Comparison of ENCODE assay signal across 12 mouse cellular contexts in genomic region chr4:135934708-135935500, GRCm38 (mm10). TPM values are rescaled to one million over a fixed set of nuclear protein-coding genes. Genes with fewer than 3 reads are reported as not detected.
DNase-seq lines count a peak whose midpoint lies in the region; ATAC-seq and TF ChIP-seq lines count a peak whose summit lies in the region.
"Had no signal": no experiment of that assay in that cellular context is flagged by ENCODE, and none has a peak within 500 bp of the region (broad histone marks: within the 10 kb centered on the region; RNA-seq: fewer than 3 reads in every experiment).

No protein-coding gene starts in this region.

- H3K27ac ChIP-seq in heart, postnatal 0 days (ENCODE audit: low read depth), result peak overlapping the region; percentile 80
- H3K27ac ChIP-seq in embryonic facial prominence, embryonic 10.5 days (replicated peaks), result peak overlapping the region; percentile 41
- H3K27ac ChIP-seq in liver, embryonic 15.5 days (replicated peaks), result peak overlapping the region; percentile 58
- H3K27ac ChIP-seq: forebrain, embryonic 12.5 days had no signal

- DNase-seq in heart, postnatal 0 days (ENCODE audit: low spot score), result no peak
- no peak for DNase-seq in heart, adult 11 months
- DNase-seq in brain, adult 2 months (ENCODE audit: low read depth, low spot score), result peak; percentile 80
- DNase-seq in embryonic facial prominence, embryonic 10.5 days (ENCODE audit: low spot score), result peak; percentile 40
- no peak for DNase-seq in thymus, postnatal 36 days
- no peak for DNase-seq in left cerebral cortex, postnatal 14 days (ENCODE audit: low spot score in 2 of 2)
- DNase-seq: cerebellum, adult 9-11 months; kidney, adult 2 months; right cerebral cortex, adult 18-20 months had no signal

- no peaks in the 10 kb centered on the region for H3K4me1 ChIP-seq in heart, postnatal 0 days (ENCODE audit: control insufficient read depth, insufficient read depth)
- H3K4me1 ChIP-seq in embryonic facial prominence, embryonic 10.5 days, result peaks cover 7% of the 10 kb centered on the region
- peaks cover 57% of the 10 kb centered on the region for H3K4me1 ChIP-seq in liver, embryonic 15.5 days (replicated peaks)

- H3K27me3 ChIP-seq in heart, postnatal 0 days (ENCODE audit: control insufficient read depth, insufficient read depth, low read length), result no peaks in the 10 kb centered on the region
- no peaks in the 10 kb centered on the region for H3K27me3 ChIP-seq in embryonic facial prominence, embryonic 10.5 days (replicated peaks; ENCODE audit: low read depth, poor library complexity, severe bottlenecking)
- H3K27me3 ChIP-seq in liver, embryonic 15.5 days, result no peaks in the 10 kb centered on the region
- H3K27me3 ChIP-seq: forebrain, embryonic 12.5 days had no signal

- no peak overlapping the region for H3K4me2 ChIP-seq in heart, postnatal 0 days (ENCODE audit: low read depth, low read length)
- H3K4me2 ChIP-seq in liver, embryonic 15.5 days, result peak overlapping the region; percentile 29; the same call in 1 of the 2 replicates
- H3K4me2 ChIP-seq: forebrain, embryonic 12.5 days had no signal

- no peak for TF ChIP-seq EP300 in heart, postnatal 0 days (IDR thresholded peaks at IDR 0.05; ENCODE audit: low read depth)

- TF ChIP-seq CTCF in heart, postnatal 0 days (IDR thresholded peaks at IDR 0.05; ENCODE audit: low read depth), result no peak

- 52% methylated on average over 12 of the region's 12 CpGs for WGBS in heart, postnatal 0 days
- WGBS in embryonic facial prominence, embryonic 10.5 days, result 44% methylated on average over 12 of the region's 12 CpGs
- WGBS in liver, embryonic 15.5 days (ENCODE audit: insufficient replicate concordance), result 23% methylated on average over 12 of the region's 12 CpGs

- intact Hi-C loops in left cerebral cortex, postnatal 14 days (cut with DNase I), result no loop called here

- peaks cover 44% of the 10 kb centered on the region for H3K36me3 ChIP-seq in heart, postnatal 0 days (replicated peaks; ENCODE audit: control insufficient read depth, insufficient read depth, low read length)
- H3K36me3 ChIP-seq in embryonic facial prominence, embryonic 10.5 days (replicated peaks), result peaks cover 56% of the 10 kb centered on the region
- peaks cover 41% of the 10 kb centered on the region for H3K36me3 ChIP-seq in liver, embryonic 15.5 days (replicated peaks)

- no peak overlapping the region for H3K9ac ChIP-seq in heart, postnatal 0 days (replicated peaks; ENCODE audit: low read depth, low read length)
- no peak overlapping the region for H3K9ac ChIP-seq in liver, embryonic 15.5 days
- H3K9ac ChIP-seq: forebrain, embryonic 12.5 days had no signal

- no peak overlapping the region for H3K4me3 ChIP-seq in heart, postnatal 0 days (ENCODE audit: low read depth, low read length)
- 0 out of 2 replicates have a peak overlapping the region, but pooled peaks have one; percentile 0 for H3K4me3 ChIP-seq in embryonic facial prominence, embryonic 10.5 days
- no peak overlapping the region for H3K4me3 ChIP-seq in liver, embryonic 15.5 days (replicated peaks)
- H3K4me3 ChIP-seq: forebrain, embryonic 12.5 days; myocyte had no signal

- ATAC-seq in heart, postnatal 0 days (ENCODE audit: insufficient read depth, low read depth), result peak; percentile 62
- peak; percentile 62 for ATAC-seq in liver, embryonic 15.5 days (ENCODE audit: insufficient read depth)

- no peaks in the 10 kb centered on the region for H3K9me3 ChIP-seq in heart, postnatal 0 days (replicated peaks; ENCODE audit: control insufficient read depth, low read length)
- H3K9me3 ChIP-seq in embryonic facial prominence, embryonic 10.5 days, result no peaks in the 10 kb centered on the region
- H3K9me3 ChIP-seq in liver, embryonic 15.5 days (replicated peaks), result no peaks in the 10 kb centered on the region
- H3K9me3 ChIP-seq: forebrain, embryonic 12.5 days had no signal

RNA-seq across cellular contexts. Expression of gene Hmgcl, which starts 11.3 kb away (rescaled TPM):
- total RNA-seq in heart, postnatal 0 days (2014; rRNA removed; ENCODE audit: low replicate concordance), result 44.3 and 48.8 TPM in 2 replicates
- 97.5 and 101 TPM in 2 replicates for polyA plus RNA-seq in heart, postnatal 0 days (2015; fragmentation: Nextera tagmentation; extraction: Ambion mirVana)
- polyA plus RNA-seq in embryonic facial prominence, embryonic 10.5 days (2016; fragmentation: Nextera tagmentation; extraction: Ambion mirVana), result 64.3 and 68.6 TPM in 2 replicates
- 91.4 and 96.5 TPM in 2 replicates for polyA plus RNA-seq in liver, embryonic 15.5 days (2015; fragmentation: Nextera tagmentation; extraction: Ambion mirVana)
- 10 to 100 TPM; 28.3 to 30.9 TPM for total RNA-seq in left cerebral cortex, postnatal 14 days (2021)

RNA-seq across cellular contexts. Expression of gene Fuca1, which starts 14.4 kb away (rescaled TPM):
- 24.3 and 30.3 TPM in 2 replicates for total RNA-seq in heart, postnatal 0 days (2014; rRNA removed; ENCODE audit: low replicate concordance)
- 48.4 and 50.4 TPM in 2 replicates for polyA plus RNA-seq in heart, postnatal 0 days (2015; fragmentation: Nextera tagmentation; extraction: Ambion mirVana)
- 45.4 and 46.8 TPM in 2 replicates for polyA plus RNA-seq in embryonic facial prominence, embryonic 10.5 days (2016; fragmentation: Nextera tagmentation; extraction: Ambion mirVana)
- 24.0 and 29.4 TPM in 2 replicates for polyA plus RNA-seq in liver, embryonic 15.5 days (2015; fragmentation: Nextera tagmentation; extraction: Ambion mirVana)
- 10 to 100 TPM; 34.0 to 39.0 TPM for total RNA-seq in left cerebral cortex, postnatal 14 days (2021)

RNA-seq across cellular contexts. Expression of gene Gale, which starts 28.6 kb away (rescaled TPM):
- total RNA-seq in heart, postnatal 0 days (2014; rRNA removed; ENCODE audit: low replicate concordance), result 6.7 and 18.2 TPM in 2 replicates
- 10.4 and 11.8 TPM in 2 replicates for polyA plus RNA-seq in heart, postnatal 0 days (2015; fragmentation: Nextera tagmentation; extraction: Ambion mirVana)
- polyA plus RNA-seq in embryonic facial prominence, embryonic 10.5 days (2016; fragmentation: Nextera tagmentation; extraction: Ambion mirVana), result 39.7 and 40.2 TPM in 2 replicates
- polyA plus RNA-seq in liver, embryonic 15.5 days (2015; fragmentation: Nextera tagmentation; extraction: Ambion mirVana), result 38.6 and 46.9 TPM in 2 replicates
- total RNA-seq in left cerebral cortex, postnatal 14 days (2021), result 10 to 100 TPM; 26.2 to 31.6 TPM

RNA-seq across cellular contexts. Expression of gene Lypla2, which starts 37.5 kb away (rescaled TPM):
- total RNA-seq in heart, postnatal 0 days (2014; rRNA removed; ENCODE audit: low replicate concordance), result 53.0 and 58.4 TPM in 2 replicates
- 63.3 and 66.8 TPM in 2 replicates for polyA plus RNA-seq in heart, postnatal 0 days (2015; fragmentation: Nextera tagmentation; extraction: Ambion mirVana)
- polyA plus RNA-seq in embryonic facial prominence, embryonic 10.5 days (2016; fragmentation: Nextera tagmentation; extraction: Ambion mirVana), result 207 and 217 TPM in 2 replicates
- polyA plus RNA-seq in liver, embryonic 15.5 days (2015; fragmentation: Nextera tagmentation; extraction: Ambion mirVana), result 40.4 and 49.5 TPM in 2 replicates
- total RNA-seq in left cerebral cortex, postnatal 14 days (2021), result 10 to 100 TPM; 82.2 to 91.6 TPM

RNA-seq across cellular contexts. Expression of gene Cnr2, which starts 39.7 kb away (rescaled TPM):
- total RNA-seq in heart, postnatal 0 days (2014; rRNA removed; ENCODE audit: low replicate concordance), result 0.15 and 0.27 TPM in 2 replicates
- polyA plus RNA-seq in heart, postnatal 0 days (2015; fragmentation: Nextera tagmentation; extraction: Ambion mirVana), result 0.36 and 0.44 TPM in 2 replicates
- 0.15 and 0.43 TPM in 2 replicates for polyA plus RNA-seq in embryonic facial prominence, embryonic 10.5 days (2016; fragmentation: Nextera tagmentation; extraction: Ambion mirVana)
- polyA plus RNA-seq in liver, embryonic 15.5 days (2015; fragmentation: Nextera tagmentation; extraction: Ambion mirVana), result 2.8 and 3.0 TPM in 2 replicates
- under 1 TPM in 1 of 2 experiments, not detected in 1; 0.09 TPM for total RNA-seq in left cerebral cortex, postnatal 14 days (2021)
- polyA plus RNA-seq: myocyte had no signal

Comparison
In these comparisons a context has a peak if more than half of its experiments do, and no peak if none do; other contexts are left out.
1. DNase-seq: peak in brain, adult 2 months (single experiment) and embryonic facial prominence, embryonic 10.5 days (single experiment); none in heart, postnatal 0 days (single experiment), heart, adult 11 months (single experiment), thymus, postnatal 36 days (0 of 2) and left cerebral cortex, postnatal 14 days (0 of 2).
2. Peak in every context shown above with its lines, with median percentiles within 50 percentile points of each other: H3K27ac ChIP-seq.